Mouse (Mus musculus): ENCODE measurements around the gene Pcyt1a. TPM values are rescaled to one million over a fixed set of nuclear protein-coding genes. Genes with fewer than 3 reads are reported as not detected.

Pcyt1a gene
- total and polyA plus RNA-seq, 3 experiments, result 17.0 to 25.7 (median 21.1) TPM

DNA sequence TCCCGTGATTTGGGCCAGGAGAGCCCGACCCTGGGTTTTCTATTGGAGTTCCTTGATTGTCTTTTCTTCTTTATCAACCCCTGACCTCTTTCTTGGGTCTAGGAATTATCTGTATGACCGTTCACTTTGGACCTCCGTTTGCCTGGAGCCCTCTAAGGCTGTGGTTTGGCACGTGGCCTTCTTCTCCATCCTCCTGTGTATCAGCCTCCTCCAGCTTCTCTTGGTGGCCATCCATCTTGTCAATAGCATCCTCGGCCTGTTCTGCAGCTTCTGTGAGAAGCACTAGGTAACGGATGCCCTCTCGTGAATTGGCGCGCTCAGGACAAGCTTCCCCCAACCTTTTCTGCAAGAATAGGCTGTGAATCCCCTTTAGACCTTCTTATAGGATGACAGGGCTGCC lies 23.0 kb upstream of the Pcyt1a start:
- peaks cover 10 to 45% of the 10 kb centered on the region in 2 experiments for H3K4me1 ChIP-seq (ENCODE audit: control insufficient read depth in 1 of 2, insufficient read depth in 2 of 2)
- H3K27me3 ChIP-seq (replicated peaks), result no peaks in the 10 kb centered on the region
- no peak overlapping the region for H3K27ac ChIP-seq (ENCODE audit: insufficient read depth, low read depth)
- H3K4me2 ChIP-seq (ENCODE audit: insufficient read depth, low read depth, poor library complexity, severe bottlenecking), result no peak overlapping the region
- no peaks in the 10 kb centered on the region for H3K36me3 ChIP-seq (replicated peaks in 1 of 2; ENCODE audit: control insufficient read depth in 1 of 2, insufficient read depth in 1 of 2, low read length in 1 of 2)
- H3K9me3 ChIP-seq (replicated peaks; ENCODE audit: low read length), result no peaks in the 10 kb centered on the region
- no peaks in the 10 kb centered on the region for H3K79me2 ChIP-seq (replicated peaks; ENCODE audit: control insufficient read depth, extremely low read depth, insufficient read depth, poor library complexity, severe bottlenecking)
- H3K9ac ChIP-seq (ENCODE audit: insufficient read depth, low read depth), result no peak overlapping the region
- in situ Hi-C loops (cut with MboI; ENCODE audit: low pct_ligation_motif_present, low pct_unique_long_range_greater_than_20kb, low sequenced_read_pairs), result no loop called here
- TF ChIP-seq JUN (IDR thresholded peaks at IDR 0.05; ENCODE audit: insufficient read depth, low read depth, low read length), result no peak
- no peak for TF ChIP-seq MEF2A (IDR thresholded peaks at IDR 0.05; ENCODE audit: borderline replicate concordance, low read depth, low read length)
- TF ChIP-seq TBP (conservative IDR thresholded peaks at IDR 0.05; ENCODE audit: low read depth, low read length), result no peak
- no peak for TF ChIP-seq MXI1 (IDR thresholded peaks at IDR 0.05; ENCODE audit: low read depth, low read length)
- no peak for TF ChIP-seq RCOR1 (conservative IDR thresholded peaks at IDR 0.05; ENCODE audit: low read depth, low read length)
- TF ChIP-seq POLR2A (IDR thresholded peaks at IDR 0.05; ENCODE audit: low read depth, low read length), result no peak
- TF ChIP-seq RAD21 (IDR thresholded peaks at IDR 0.05; ENCODE audit: low read depth, low read length), result no peak
- TF ChIP-seq MAX (IDR thresholded peaks at IDR 0.05; ENCODE audit: low read length), result no peak
- TF ChIP-seq ZC3H11A (IDR thresholded peaks at IDR 0.05; ENCODE audit: low read depth, low read length), result no peak
- no peak for TF ChIP-seq NELFE (IDR thresholded peaks at IDR 0.05; ENCODE audit: low read depth, low read length)
- no peak for TF ChIP-seq ELF1 (IDR thresholded peaks at IDR 0.05; ENCODE audit: low read depth, low read length)
- no peak for TF ChIP-seq SMC3 (IDR thresholded peaks at IDR 0.05; ENCODE audit: low read depth, low read length)
- TF ChIP-seq ZNF384 (IDR thresholded peaks at IDR 0.05; ENCODE audit: low read depth, low read length), result no peak
- no peak for TF ChIP-seq GABPA (IDR thresholded peaks at IDR 0.05; ENCODE audit: insufficient replicate concordance, low read depth, low read length)
- no peak for TF ChIP-seq IRF4 (IDR thresholded peaks at IDR 0.05; ENCODE audit: low read depth, low read length)
- no peak for TF ChIP-seq USF2 (conservative IDR thresholded peaks at IDR 0.05; ENCODE audit: low read depth, low read length)
- no peak for TF ChIP-seq POLR2AphosphoS2 (IDR thresholded peaks at IDR 0.05; ENCODE audit: low read depth, low read length)
- no peak for DNase-seq (ENCODE audit: extremely low read depth)
- H3K4me3 ChIP-seq (replicated peaks in 1 of 3; ENCODE audit: low read depth in 2 of 3, low read length in 2 of 3, poor library complexity in 1 of 3), result no peak overlapping the region
- dilution Hi-C loops (cut with MboI; ENCODE audit: extremely low pct_ligation_motif_present, extremely low pct_unique_long_range_greater_than_20kb, low sequenced_read_pairs), result no loop called here

DNA sequence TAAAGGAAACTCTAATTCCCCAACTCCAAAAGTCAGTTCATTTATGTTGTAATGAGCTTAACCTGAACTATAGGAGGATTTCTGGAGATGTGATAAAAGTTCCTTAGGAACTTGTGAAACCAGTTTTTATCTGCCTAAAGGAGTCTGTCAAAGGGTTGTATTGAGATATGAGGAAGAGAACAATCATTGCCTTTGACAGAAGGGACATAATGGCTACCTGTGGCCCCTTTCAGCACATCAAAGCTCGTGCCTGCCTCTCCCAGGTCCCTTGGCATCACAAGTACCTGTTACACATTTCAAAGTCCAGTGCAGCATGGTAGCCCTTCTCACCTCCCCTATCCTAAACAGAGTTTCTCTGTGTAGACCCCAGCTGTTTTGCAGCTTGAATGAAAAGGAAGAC lies 13.3 kb upstream of the Pcyt1a start:
- no peak overlapping the region for H3K9ac ChIP-seq (ENCODE audit: insufficient read depth, low read depth)
- in situ Hi-C loops (cut with MboI; ENCODE audit: low pct_ligation_motif_present, low pct_unique_long_range_greater_than_20kb, low sequenced_read_pairs), result no loop called here

More for the DNA sequence above, 13.3 kb upstream of the Pcyt1a start:
- TF ChIP-seq CHD2 (IDR thresholded peaks at IDR 0.05; ENCODE audit: low read length) (no peak), HCFC1 (IDR thresholded peaks at IDR 0.05; ENCODE audit: low read depth, low read length) (no peak), POLR2A (IDR thresholded peaks at IDR 0.05; ENCODE audit: low read depth, low read length) (no peak), TBP (conservative IDR thresholded peaks at IDR 0.05; ENCODE audit: low read depth, low read length) (no peak), CHD1 (IDR thresholded peaks at IDR 0.05; ENCODE audit: low read depth, low read length) (no peak), POLR2AphosphoS2 (IDR thresholded peaks at IDR 0.05; ENCODE audit: low read depth, low read length) (no peak)
- Histone ChIP-seq H3K4me1 (ENCODE audit: control insufficient read depth in 1 of 2, insufficient read depth in 2 of 2) (peaks cover 0 to 6% of the 10 kb centered on the region in 2 experiments; a peak in 1 of 4 replicates), H3K4me2 (ENCODE audit: insufficient read depth, low read depth, poor library complexity, severe bottlenecking) (no peak overlapping the region), H3K4me3 (replicated peaks in 1 of 3; ENCODE audit: low read depth in 2 of 3, low read length in 2 of 3, poor library complexity in 1 of 3) (no peak overlapping the region), H3K9me3 (replicated peaks; ENCODE audit: low read length) (peaks cover 3% of the 10 kb centered on the region), H3K36me3 (replicated peaks in 1 of 2; ENCODE audit: control insufficient read depth in 1 of 2, insufficient read depth in 1 of 2, low read length in 1 of 2) (no peaks in the 10 kb centered on the region), H3K27ac (ENCODE audit: insufficient read depth, low read depth) (no peak overlapping the region), H3K27me3 (replicated peaks) (no peaks in the 10 kb centered on the region), H3K79me2 (replicated peaks; ENCODE audit: control insufficient read depth, extremely low read depth, insufficient read depth, poor library complexity, severe bottlenecking) (no peaks in the 10 kb centered on the region)
- DNase-seq (ENCODE audit: extremely low read depth), result no peak
- dilution Hi-C loops (cut with MboI; ENCODE audit: extremely low pct_ligation_motif_present, extremely low pct_unique_long_range_greater_than_20kb, low sequenced_read_pairs), result no loop called here
